Mouse (Mus musculus): ENCODE results near the gene Anp32e.
"Not testable (repeated sequence)": the region's sequence is repeated elsewhere in the genome, so short reads cannot be mapped to it uniquely, and the experiment has no call there.

The Anp32e gene

GRCm38 (mm10) chr3:95928658-95929503 lies at the start of gene Anp32e:
Anp32e (plus strand) TSS chr3:95929246.
- DNase-seq = peak; percentile 95 to 96

GRCm38 (mm10) chr3:95881979-95882815 lies 46.8 kb upstream of the Anp32e start, which contains the start of gene Ciart:
Ciart (minus strand) TSS chr3:95882251.
- DNase-seq = peak; percentile 92 to 94

- DNase-seq = peak; percentile 61 to 62
Observed at GRCm38 (mm10) chr3:95882816-95883425, 46.1 kb upstream of the Anp32e start.

GRCm38 (mm10) chr3:95884400-95884799 lies 44.6 kb upstream of the Anp32e start:
- no peak for DNase-seq

- no peak for DNase-seq
Observed at GRCm38 (mm10) chr3:95887596-95887995, 41.5 kb upstream of the Anp32e start.

- DNase-seq = no peak
Observed at GRCm38 (mm10) chr3:95889664-95890063, 39.4 kb upstream of the Anp32e start.

- no peak for DNase-seq
Observed at GRCm38 (mm10) chr3:95891211-95892065, 37.6 kb upstream of the Anp32e start, which contains the start of gene BC028528. BC028528 (minus strand) TSS chr3:95892005.

- no peak for DNase-seq
Observed at GRCm38 (mm10) chr3:95892066-95893052, 36.7 kb upstream of the Anp32e start.

- no peak for DNase-seq
Observed at GRCm38 (mm10) chr3:95893126-95893525, 35.9 kb upstream of the Anp32e start.

GRCm38 (mm10) chr3:95893606-95894316 lies 35.3 kb upstream of the Anp32e start, which contains the start of gene Aph1a:
Aph1a (plus strand) TSS chr3:95893969.
- DNase-seq = peak; percentile 92 to 96

- peak; percentile 41 to 45 for DNase-seq
Observed at GRCm38 (mm10) chr3:95894317-95895160, 34.5 kb upstream of the Anp32e start.

- not testable (repeated sequence) for DNase-seq
Observed at GRCm38 (mm10) chr3:95895501-95895900, 33.5 kb upstream of the Anp32e start.

- no peak for DNase-seq
Observed at GRCm38 (mm10) chr3:95899800-95900524, 29.1 kb upstream of the Anp32e start.

GRCm38 (mm10) chr3:95901616-95902372 lies 27.3 kb upstream of the Anp32e start:
- DNase-seq = no peak

- DNase-seq = no peak
Observed at GRCm38 (mm10) chr3:95902373-95902625, 26.7 kb upstream of the Anp32e start.

- no peak for DNase-seq
Observed at GRCm38 (mm10) chr3:95902643-95903042, 26.4 kb upstream of the Anp32e start.

- DNase-seq = no peak
Observed at GRCm38 (mm10) chr3:95903753-95904502, 25.1 kb upstream of the Anp32e start.

Measured in cerebellum, postnatal 36 days (tissue).